Mouse (Mus musculus): ENCODE results near the gene Hmcn1.

The Hmcn1 gene

DNA sequence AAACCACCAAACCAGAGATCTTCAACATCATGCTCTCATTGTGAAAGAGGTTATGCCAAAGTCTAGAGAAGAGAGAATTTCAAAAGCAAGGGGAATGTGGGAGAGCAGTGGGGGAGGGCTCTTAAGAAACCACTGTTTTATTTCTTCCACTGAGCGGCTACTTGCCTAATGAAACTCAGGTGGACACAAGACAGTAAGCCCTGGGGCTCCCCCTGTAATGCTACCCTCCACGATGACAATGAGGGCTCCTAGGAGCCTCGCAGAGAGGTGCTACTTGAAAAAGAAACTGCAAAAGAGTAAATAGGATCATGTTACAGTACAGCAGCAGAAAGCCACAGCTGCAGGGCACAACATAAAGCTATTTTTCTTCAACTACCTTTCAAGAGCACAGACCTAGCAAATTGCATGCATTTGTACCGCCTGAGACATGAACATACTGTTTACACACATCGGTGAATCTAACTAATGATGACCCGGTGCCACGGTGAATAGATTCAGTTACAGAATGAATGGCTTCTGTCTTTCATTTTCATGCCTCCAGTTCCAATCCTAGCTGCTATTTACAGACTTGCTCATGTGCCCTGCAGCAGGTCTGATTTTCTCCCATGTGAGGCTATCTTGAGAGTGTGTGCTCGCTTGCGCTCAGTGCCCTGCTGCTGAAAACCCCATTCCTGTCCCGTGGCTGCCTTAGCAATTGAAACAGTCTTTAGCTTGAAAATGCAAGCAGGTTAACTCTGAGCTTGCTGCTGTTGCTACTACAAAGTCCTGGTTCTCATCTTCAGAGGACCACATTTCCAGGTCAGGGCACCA lies 1.3 kb downstream of the Hmcn1 start:
- DNase-seq: no peak

DNA sequence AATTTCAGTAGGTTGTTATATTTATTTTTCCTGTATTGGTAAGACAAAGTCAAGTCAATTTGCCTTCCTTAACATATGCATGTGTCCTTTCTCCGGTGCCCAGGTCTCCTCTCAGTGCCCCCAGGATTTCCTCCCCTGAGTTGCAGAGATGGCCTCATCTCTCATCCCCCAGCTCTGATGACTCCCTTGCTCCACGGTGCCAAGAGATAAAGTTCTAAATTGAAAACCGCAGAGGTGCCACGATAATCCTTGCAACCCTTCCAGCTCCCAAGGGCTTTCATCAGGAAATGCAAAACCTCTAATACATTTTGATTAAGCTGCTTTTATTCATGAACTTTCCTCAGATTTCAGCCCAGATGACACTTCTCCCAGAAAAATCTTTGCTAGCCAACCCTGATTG lies 8.3 kb downstream of the Hmcn1 start:
- no peak for DNase-seq

DNA sequence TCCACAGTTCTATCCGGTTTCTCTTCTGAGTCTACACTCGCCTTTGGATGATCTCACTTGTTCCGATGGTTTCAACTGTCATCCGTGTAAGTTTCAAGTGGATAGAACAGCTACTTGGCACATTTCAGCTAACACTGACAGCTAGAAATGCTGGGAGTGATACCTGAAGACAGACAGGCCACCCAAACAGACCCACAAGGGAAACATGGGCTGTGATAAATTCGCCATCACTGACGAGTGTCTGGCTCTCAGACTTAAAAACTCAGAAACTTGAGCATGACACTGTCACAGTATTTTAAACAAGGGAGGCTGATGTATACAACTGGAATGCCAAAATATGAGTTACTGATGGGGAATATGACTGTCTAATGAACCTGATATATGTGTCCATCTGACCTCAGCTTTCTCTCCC lies 9.1 kb downstream of the Hmcn1 start:
- DNase-seq: no peak

DNA sequence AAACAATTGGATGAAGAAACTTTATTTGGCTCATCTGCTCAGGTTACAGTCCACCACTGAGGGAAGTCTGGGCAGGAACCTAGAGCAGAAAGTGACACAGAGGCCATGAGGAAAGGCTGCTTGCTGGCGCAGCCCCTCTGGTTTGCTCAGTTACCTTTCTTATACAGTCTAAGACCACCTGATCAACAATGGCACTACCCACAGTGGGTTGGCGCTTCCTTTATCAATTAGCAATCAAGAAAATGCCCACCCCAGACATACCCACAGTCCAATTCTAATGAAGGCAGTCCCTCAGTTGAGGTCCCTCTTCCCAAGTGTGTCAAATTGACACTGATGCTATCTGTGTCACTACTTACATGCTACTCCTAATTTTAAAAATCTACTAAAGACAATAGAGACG lies 14.6 kb downstream of the Hmcn1 start:
- no peak for DNase-seq

DNA sequence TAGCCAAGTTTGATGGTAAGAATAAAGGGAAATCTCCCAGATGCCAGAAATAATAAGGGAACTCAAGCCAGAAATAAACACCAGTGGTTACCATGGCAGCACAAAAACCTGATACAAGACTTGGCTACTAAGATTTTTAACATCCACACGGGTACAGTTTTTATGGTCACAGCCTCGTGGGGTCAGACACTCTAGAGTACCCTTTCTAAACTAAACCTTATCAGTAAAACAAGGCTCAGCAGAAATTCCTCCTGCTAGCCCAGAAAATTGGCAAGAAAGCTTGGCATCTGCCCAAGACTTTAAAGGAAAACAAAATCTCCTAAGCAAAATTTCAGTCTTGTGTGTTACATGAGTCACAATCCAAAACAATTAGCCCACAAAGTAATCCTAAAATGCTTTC lies 17.0 kb downstream of the Hmcn1 start:
- DNase-seq: no peak

DNA sequence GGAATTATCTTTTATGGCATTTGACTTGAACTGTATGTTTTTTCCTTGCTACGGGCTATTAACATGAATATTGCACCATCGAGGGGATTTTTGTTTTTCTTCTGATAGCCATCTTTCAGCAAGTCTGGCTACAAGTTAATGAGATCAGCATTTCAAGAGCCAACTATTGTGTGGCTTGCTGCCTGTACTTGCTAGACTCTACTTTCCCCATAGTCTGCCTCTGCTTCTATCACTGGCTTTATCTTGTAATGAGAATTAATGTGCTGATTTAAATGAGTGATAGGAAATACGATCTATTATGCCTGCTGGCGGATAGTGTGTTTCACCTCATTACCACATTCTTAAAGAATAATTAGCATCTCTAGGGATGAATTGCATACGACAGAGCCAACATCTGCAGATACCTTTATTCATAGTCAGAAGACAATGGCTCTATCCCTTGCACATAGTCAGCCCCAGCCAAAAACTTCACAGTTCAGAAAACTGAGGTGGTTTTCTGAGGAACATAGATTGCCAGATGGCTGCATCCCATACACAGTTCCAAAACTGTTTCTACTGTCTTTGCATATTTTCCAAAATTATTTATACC lies 33.7 kb downstream of the Hmcn1 start:
- DNase-seq: no peak

DNA sequence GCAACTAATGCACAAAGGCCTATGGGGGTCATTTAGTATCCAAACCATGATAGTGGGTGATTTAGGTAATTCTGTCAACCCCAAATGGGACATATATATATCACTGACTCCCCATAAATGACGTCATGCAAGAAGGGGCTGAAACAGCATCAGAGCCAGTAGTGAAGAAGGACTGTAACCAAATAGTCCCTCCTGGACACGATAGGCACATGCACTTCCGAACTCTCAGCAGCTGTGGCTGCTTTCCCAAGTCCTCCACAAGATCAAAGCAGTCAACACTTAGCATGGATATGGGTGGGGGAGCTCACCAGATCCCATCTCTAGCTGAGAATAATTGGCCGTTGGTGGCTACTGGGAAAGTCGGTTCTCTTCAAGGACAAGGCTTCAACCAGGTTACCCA lies 42.2 kb downstream of the Hmcn1 start:
- DNase-seq: no peak

DNA sequence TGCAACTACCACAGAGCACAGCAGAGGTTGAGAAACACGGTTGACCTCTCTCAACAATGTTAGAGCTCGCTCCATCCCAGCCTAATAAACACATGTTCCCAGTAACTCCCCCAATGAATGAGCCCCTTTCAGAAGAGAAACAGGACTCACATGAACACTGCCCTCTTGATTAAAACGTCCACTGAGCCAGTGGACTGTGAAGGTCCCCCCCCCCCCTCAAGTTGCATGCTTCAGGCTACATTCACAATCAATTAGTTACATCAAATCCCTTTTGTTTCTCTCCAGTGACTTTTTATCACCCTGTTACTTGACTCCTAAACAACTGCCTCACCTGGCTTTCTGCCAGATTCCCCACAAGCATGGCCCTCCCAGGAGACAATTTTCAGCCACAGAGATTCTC lies 43.2 kb downstream of the Hmcn1 start:
- no peak for DNase-seq

DNA sequence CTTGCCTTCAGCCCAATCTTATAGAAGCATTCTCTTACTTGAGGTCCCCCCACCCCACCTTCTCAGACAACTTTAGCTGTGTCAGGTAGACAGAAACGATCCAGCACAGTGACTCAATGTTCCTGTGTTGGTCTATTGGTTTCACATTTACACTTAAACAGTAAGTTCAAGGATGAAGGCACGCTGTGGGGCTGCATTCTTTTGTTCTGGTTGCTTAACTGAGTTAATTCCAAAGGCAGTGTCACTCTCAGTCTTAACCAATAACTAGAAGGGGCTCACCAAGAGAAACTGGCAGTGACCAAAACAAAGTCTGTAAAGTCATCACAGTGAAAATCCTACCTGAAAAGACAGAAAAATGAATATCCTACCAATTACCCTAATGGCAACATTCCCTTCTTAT lies 44.3 kb downstream of the Hmcn1 start:
- DNase-seq: no peak

DNA sequence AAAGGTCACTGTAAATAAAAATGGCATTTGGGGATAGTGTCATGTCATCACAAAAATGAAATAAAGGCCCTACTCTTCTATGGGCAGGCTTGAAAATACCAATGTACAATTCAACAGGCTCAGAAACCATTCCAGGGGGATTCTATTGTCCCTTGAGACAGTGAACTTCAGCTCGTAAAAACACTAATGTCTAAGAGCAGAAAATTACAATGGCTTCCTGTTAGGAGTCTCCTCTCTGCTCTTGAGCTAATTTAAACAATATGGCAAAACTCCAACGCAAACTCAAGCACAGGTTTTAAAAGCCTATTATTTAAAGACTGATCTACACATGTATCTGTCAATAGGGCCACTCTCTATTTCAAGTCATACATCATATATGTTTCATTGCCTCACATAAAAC lies 49.6 kb downstream of the Hmcn1 start:
- DNase-seq: no peak

DNA sequence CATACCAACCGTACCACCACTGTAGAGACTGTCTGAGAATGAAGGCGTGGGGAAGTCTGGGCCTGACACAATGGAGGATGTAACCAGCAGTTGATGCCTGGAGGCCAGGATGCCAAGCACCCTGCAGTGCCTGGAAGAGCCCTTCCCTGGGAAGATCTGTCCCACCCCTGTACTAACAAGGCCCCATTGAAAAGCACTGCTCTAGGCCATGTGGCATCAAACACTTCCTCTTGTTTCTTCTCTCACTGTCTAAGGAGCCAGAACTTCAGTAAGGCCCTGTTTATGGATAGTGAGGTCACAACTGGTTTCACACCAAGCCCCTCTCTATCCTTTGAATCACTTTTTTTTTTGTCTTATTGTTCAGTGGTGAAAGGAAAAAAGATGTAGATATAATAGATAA lies 51.1 kb downstream of the Hmcn1 start:
- DNase-seq: no peak

DNA sequence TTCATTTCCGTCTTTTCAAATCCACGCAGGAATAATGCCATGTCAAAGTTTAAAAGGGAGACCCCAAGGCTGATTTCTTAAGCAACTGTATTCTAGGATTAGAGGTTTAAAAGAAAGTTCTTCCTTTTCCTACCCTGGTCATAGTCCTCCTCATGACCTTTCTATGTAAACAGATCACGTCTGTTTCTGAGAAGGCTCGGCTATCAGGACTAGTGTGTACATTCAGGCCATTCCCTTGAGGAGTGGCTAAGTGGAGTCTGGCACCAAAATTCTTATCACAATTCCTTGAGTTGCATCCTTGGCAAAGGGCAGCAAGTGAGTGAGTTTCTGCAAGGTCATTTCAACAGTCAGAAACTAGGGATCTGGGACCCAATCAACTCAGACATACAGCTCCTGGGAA lies 56.4 kb downstream of the Hmcn1 start:
- no peak for DNase-seq

DNA sequence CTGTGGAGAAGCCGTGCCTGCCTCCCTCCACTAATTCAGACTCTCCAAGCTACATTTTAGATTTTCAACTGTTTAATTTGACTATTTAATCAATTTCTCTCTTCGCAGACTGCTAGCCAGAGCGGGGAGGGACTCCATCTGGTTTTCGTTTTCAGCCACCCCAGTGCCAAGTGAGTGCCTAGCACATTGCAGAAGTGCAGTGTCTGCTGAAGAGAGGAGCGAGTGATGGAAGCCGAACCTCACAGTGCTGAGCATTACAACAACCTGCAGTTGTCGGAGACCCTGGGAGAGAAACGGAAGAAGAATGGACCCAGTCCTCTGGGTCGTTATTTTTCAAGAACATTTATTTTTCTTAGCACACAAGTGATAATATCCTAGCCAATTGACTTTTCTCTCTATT lies 59.6 kb downstream of the Hmcn1 start:
- DNase-seq: no peak

DNA sequence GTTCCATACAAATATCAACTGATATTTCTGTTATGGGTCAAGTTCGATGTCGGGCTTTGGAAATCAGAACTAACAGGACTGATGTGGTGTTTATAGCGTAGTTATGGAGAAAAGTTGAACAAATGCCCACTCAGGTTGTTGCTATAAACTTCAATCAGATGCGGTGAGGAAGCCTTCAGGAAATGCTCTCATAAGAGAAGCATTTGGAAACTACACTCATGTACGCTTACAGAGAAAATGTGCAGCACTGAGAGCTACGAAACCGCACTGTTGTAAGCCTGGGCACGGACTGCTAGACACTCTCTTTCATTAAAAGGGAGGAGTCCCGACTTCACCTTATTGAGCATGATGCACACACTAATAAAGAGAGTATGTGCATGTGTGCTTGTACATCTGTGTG lies 72.4 kb downstream of the Hmcn1 start:
- DNase-seq: no peak

DNA sequence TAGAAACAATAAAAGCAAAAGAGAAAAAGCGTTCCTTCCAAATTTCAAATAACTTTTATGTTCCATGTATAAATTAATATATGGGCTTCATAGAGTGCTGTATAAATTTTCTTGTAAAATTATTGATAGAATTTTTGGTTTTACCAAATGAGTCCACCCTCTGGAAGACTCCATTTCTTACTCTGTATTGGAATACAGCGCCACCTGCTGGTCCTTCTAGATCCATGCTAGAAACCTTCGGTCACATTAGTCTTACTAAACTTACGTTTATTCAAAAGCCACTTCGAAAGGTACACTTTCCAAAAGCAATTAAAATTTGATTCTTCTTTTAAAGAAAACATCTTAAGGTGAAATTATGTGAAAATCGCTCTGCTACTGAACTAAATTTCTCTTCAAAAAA lies 73.0 kb downstream of the Hmcn1 start:
- peak; percentile 63 to 76 for DNase-seq

DNA sequence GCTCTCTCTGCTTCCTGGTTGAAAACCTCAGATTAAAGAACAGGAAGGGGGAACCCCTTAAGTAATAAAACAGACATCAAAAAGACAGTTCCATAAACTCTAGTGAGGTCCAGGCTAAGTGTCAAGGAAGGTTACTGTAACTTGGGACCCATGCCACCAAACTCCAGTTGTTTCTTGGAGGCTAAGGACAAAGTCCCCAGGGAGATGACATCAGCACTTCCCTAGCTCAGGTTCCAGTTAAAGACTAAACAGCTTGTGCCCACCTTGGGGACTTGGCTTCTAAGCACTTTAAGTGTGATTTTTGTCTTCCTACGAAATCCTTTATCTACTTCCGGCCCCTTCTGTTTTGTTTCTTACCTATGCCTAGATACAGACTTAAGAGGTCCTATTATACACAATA lies 78.3 kb downstream of the Hmcn1 start:
- DNase-seq: no peak

DNA sequence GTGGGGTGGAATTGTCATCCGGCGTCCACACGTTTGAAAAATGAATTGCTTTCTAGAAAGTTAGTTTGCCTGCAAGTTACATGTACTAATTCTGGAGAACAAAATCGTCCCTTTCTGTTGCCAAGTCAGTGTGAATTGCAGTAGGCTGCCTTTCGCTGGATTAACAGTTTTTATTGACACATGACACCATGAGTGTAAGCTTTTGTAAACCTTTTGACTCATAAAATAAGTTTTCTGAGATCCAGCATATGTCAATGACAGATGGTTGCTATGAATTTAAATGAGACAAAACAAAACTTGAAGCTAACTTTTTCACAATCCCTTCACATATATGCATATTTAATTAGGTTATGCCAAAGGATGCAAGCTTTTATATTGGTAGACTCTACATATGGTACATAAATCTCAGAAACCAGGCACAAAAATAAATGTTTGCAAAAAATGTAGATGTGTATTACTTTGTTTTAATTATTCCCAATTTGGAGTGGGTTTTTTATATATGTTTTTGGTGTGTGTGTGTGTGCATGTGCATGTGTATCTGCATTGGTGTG lies 79.6 kb downstream of the Hmcn1 start:
- DNase-seq: no peak

DNA sequence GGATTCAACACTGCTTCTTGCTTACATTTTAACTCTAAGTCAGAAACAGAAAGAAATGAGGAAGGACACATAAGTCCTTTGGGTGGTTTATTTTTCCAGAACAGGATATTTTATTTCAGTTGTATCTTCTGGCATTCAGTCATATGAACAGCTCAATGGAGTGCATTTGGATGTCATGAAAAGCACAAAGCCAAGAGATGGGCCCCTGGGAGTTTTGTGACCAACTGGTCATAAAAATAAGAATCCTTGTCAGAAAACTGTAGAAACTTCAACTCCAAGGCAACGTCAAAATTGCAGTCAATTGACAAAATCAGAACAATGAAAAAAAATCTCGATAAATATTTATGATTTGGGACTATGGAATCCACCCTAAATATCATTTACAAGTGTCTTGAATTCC lies 83.6 kb downstream of the Hmcn1 start:
- no peak for DNase-seq

DNA sequence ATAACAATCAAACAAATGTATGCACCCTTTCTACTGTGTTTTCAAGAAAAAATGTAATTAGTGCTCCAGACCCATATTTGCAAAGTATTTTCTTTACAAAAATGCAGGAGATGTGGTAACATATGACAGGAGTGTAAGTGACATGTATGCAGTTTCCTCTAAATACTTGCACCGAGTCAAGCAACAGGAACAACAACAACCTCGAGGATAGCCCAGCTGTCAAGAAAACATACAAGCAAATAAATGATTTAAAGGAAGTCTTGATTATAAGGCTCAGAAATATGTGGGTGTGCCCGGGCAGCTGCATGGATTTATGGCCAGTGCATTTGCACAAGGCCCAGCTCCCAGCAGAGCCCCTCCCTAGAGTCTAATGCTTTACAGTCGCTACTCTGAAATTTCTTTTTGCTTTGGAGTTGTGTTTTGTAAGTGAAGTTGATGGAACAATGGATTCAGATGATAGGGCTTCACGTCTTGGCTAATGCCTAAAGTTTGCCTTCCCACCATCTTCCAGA lies 99.5 kb downstream of the Hmcn1 start:
- DNase-seq: no peak

DNA sequence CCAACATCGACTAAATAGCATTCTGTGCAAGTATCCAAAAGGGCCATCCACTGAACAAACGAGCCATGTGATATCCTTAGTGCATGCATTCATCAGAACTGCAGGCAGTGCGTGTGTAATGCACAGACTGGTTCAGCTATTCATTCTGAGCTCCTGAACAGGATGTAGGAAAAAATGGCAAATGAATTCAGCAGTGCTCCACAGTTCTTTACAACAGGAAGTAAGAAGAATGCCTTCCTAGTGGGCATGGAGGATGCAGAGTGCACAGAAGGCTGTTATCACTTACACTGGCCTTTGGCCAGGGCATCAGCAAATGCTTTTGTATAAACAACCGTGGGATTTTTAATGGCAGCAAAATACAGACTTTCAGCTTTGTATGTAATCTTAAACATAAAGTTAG lies 103.2 kb downstream of the Hmcn1 start:
- DNase-seq: no peak

DNA sequence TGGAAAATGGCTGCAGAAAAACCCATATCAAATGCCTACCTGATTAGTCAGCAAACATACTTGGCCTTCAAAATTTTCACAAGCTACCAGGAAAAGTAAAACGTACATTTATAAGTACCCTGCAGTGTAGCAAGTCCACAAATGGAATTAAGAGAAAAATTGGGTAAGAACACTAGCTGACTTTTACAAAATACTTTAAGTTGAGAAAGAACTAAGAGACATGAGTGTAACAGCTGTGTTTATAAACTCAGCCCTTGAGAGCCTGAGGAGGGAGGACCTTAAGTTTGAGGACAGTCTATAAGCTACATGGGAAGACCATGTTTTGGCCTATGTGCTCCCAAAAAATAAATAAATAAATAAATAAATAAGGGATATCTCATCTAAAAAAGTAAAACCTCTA lies 107.0 kb downstream of the Hmcn1 start:
- DNase-seq: no peak

DNA sequence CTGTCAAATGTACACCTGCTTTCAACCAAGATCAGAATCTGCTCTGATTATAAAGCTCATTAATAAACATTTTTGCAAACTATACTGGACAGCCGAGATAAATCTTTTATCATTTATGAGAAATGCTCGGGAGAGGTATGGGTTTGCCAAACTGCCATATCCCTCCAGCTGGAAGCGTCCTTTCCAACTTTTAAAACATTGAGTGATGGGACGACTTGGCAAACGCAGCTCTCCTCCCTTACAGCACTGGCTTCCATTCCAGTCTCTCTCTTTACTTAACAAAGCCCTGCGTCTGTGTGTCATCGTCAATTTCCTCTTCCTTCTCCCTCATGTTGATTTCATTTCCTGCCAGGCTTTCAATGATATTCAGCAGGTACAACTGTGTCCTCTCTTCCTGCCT lies 114.8 kb downstream of the Hmcn1 start:
- no peak for DNase-seq

DNA sequence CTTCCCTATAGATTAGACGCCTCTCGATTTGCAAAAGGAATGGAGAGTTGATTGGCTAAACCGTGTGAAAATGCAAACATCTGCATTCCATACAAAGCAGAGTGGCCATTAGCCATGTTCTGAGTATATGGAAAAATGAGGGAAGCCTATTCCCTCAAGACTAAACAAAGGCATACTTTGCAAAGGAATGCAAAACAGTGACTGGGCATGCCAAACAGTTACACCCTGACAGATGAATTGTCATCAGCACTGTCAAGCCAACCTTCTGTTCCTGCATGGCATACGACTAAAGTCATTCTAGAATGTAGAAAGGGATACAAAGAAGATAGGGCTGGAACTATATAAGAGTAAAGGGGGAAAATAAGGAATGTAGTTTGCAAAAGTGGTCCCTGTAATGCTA lies 115.3 kb downstream of the Hmcn1 start:
- peak; percentile 12 to 42 for DNase-seq

DNA sequence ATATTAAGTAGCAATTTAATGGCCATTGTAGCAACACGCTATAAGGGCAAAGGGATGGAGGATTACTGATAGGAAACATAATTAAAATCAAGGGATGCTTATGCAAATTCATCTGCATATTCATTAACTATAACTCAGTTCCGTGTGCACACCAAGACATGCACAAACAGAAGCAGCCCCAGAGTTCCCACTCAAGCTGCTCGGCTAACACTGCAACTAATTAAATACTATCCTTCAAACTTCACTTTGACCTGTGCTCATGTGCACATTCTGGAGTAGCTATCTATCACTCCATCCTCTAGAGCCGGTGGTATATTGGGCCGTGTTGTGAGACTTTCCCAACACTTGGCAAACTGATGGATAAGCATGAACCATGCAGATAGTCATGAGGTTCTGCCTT lies 119.2 kb downstream of the Hmcn1 start:
- DNase-seq: no peak

DNA sequence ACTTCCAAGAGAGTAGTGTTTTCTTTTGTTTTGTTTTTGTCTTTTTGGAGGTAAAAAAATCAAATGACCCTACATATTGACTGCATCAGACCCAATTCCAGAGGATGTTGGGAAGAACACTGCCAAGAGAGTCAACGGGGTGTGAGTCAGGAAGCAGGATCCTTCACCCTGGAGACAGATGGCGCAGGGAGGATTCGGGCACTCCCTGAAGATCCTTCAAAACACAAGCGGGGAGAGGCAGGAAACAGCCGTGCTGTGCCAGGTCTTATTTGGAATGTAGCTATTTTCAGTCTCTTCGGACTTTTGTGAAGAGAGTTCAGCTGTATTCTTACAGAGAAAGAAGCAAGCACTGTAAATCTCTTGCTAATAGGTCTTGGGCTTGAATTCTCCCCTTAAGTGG lies 120.0 kb downstream of the Hmcn1 start:
- DNase-seq: peak; percentile 78 to 91

All from cerebellum, adult 18-20 months (tissue).